Mouse (Mus musculus): ENCODE data around the gene Strbp. TPM values are rescaled to one million over a fixed set of nuclear protein-coding genes. Genes with fewer than 3 reads are reported as not detected.

Strbp gene
- polyA plus RNA-seq, 1 experiment from 2014 or later, result 114 TPM

GRCm38 (mm10) chr2:37651086-37651485 is 52.6 kb downstream of the Strbp start:
- Histone ChIP-seq H3K9me3 (replicated peaks; ENCODE audit: control insufficient read depth, low read length) (no peaks in the 10 kb centered on the region), H3K36me3 (ENCODE audit: control insufficient read depth, insufficient read depth, low read length) (no peaks in the 10 kb centered on the region), H3K27me3 (replicated peaks; ENCODE audit: control insufficient read depth, insufficient read depth, low read length) (no peaks in the 10 kb centered on the region), H3K27ac (ENCODE audit: low read depth, low read length) (no peak overlapping the region), H3K4me2 (ENCODE audit: low read length) (no peak overlapping the region), H3K4me1 (ENCODE audit: control insufficient read depth, insufficient read depth, low read length) (no peaks in the 10 kb centered on the region), H3K9ac (ENCODE audit: low read length) (no peak overlapping the region), H3K4me3 (ENCODE audit: low read depth, low read length) (no peak overlapping the region)
- DNase-seq (ENCODE audit: low spot score), result no peak
- WGBS, result 71% methylated on average over 1 of the region's 1 CpGs
- no peak for ATAC-seq

GRCm38 (mm10) chr2:37649590-37649989 is 54.1 kb downstream of the Strbp start:
- Histone ChIP-seq H3K9me3 (replicated peaks; ENCODE audit: control insufficient read depth, low read length) (no peaks in the 10 kb centered on the region), H3K36me3 (ENCODE audit: control insufficient read depth, insufficient read depth, low read length) (no peaks in the 10 kb centered on the region), H3K27me3 (replicated peaks; ENCODE audit: control insufficient read depth, insufficient read depth, low read length) (no peaks in the 10 kb centered on the region), H3K4me1 (ENCODE audit: control insufficient read depth, insufficient read depth, low read length) (no peaks in the 10 kb centered on the region), H3K4me2 (ENCODE audit: low read length) (no peak overlapping the region), H3K27ac (ENCODE audit: low read depth, low read length) (no peak overlapping the region), H3K9ac (ENCODE audit: low read length) (no peak overlapping the region), H3K4me3 (ENCODE audit: low read depth, low read length) (no peak overlapping the region)
- 84% methylated on average over 2 of the region's 2 CpGs for WGBS
- no peak for DNase-seq (ENCODE audit: low spot score)
- ATAC-seq, result no peak

GRCm38 (mm10) chr2:37648966-37649365 is 54.7 kb downstream of the Strbp start:
- Histone ChIP-seq H3K4me3 (ENCODE audit: low read depth, low read length) (no peak overlapping the region), H3K36me3 (ENCODE audit: control insufficient read depth, insufficient read depth, low read length) (no peaks in the 10 kb centered on the region), H3K4me1 (ENCODE audit: control insufficient read depth, insufficient read depth, low read length) (no peaks in the 10 kb centered on the region), H3K9ac (ENCODE audit: low read length) (no peak overlapping the region), H3K27ac (ENCODE audit: low read depth, low read length) (no peak overlapping the region), H3K4me2 (ENCODE audit: low read length) (no peak overlapping the region), H3K9me3 (replicated peaks; ENCODE audit: control insufficient read depth, low read length) (no peaks in the 10 kb centered on the region), H3K27me3 (replicated peaks; ENCODE audit: control insufficient read depth, insufficient read depth, low read length) (no peaks in the 10 kb centered on the region)
- 98% methylated on average over 1 of the region's 1 CpGs for WGBS
- ATAC-seq (no peak), DNase-seq (ENCODE audit: low spot score) (no peak)

GRCm38 (mm10) chr2:37623343-37623742 is 80.3 kb downstream of the Strbp start:
- DNase-seq (ENCODE audit: low spot score) (no peak), ATAC-seq (no peak)
- Histone ChIP-seq H3K9ac (ENCODE audit: low read length) (no peak overlapping the region), H3K4me3 (ENCODE audit: low read depth, low read length) (no peak overlapping the region), H3K27ac (ENCODE audit: low read depth, low read length) (no peak overlapping the region), H3K36me3 (ENCODE audit: control insufficient read depth, insufficient read depth, low read length) (peaks cover 16% of the 10 kb centered on the region), H3K4me1 (ENCODE audit: control insufficient read depth, insufficient read depth, low read length) (no peaks in the 10 kb centered on the region), H3K4me2 (ENCODE audit: low read length) (no peak overlapping the region), H3K9me3 (replicated peaks; ENCODE audit: control insufficient read depth, low read length) (no peaks in the 10 kb centered on the region), H3K27me3 (replicated peaks; ENCODE audit: control insufficient read depth, insufficient read depth, low read length) (no peaks in the 10 kb centered on the region)
- 91% methylated on average over 2 of the region's 2 CpGs for WGBS

- no peak for ATAC-seq
- Histone ChIP-seq H3K9ac (ENCODE audit: low read length) (no peak overlapping the region), H3K4me1 (ENCODE audit: control insufficient read depth, insufficient read depth, low read length) (no peaks in the 10 kb centered on the region), H3K27me3 (replicated peaks; ENCODE audit: control insufficient read depth, insufficient read depth, low read length) (no peaks in the 10 kb centered on the region), H3K4me3 (ENCODE audit: low read depth, low read length) (no peak overlapping the region), H3K4me2 (ENCODE audit: low read length) (no peak overlapping the region), H3K36me3 (ENCODE audit: control insufficient read depth, insufficient read depth, low read length) (peaks cover 23% of the 10 kb centered on the region), H3K9me3 (replicated peaks; ENCODE audit: control insufficient read depth, low read length) (no peaks in the 10 kb centered on the region), H3K27ac (ENCODE audit: low read depth, low read length) (no peak overlapping the region)
- DNase-seq (ENCODE audit: low spot score), result no peak
Measured at GRCm38 (mm10) chr2:37587919-37588318, 115.7 kb downstream of the Strbp start.

GRCm38 (mm10) chr2:37578185-37578584 is 125.5 kb downstream of the Strbp start:
- Histone ChIP-seq H3K27ac (ENCODE audit: low read depth, low read length) (no peak overlapping the region), H3K4me3 (ENCODE audit: low read depth, low read length) (no peak overlapping the region), H3K36me3 (ENCODE audit: control insufficient read depth, insufficient read depth, low read length) (peaks cover 18% of the 10 kb centered on the region), H3K9ac (ENCODE audit: low read length) (no peak overlapping the region), H3K4me2 (ENCODE audit: low read length) (no peak overlapping the region), H3K27me3 (replicated peaks; ENCODE audit: control insufficient read depth, insufficient read depth, low read length) (no peaks in the 10 kb centered on the region), H3K4me1 (ENCODE audit: control insufficient read depth, insufficient read depth, low read length) (no peaks in the 10 kb centered on the region), H3K9me3 (replicated peaks; ENCODE audit: control insufficient read depth, low read length) (no peaks in the 10 kb centered on the region)
- DNase-seq (ENCODE audit: low spot score), result no peak
- ATAC-seq, result no peak
- WGBS, result 91% methylated on average over 2 of the region's 2 CpGs

- Histone ChIP-seq H3K4me1 (ENCODE audit: control insufficient read depth, insufficient read depth, low read length) (no peaks in the 10 kb centered on the region), H3K4me3 (ENCODE audit: low read depth, low read length) (no peak overlapping the region), H3K27me3 (replicated peaks; ENCODE audit: control insufficient read depth, insufficient read depth, low read length) (no peaks in the 10 kb centered on the region), H3K9ac (ENCODE audit: low read length) (no peak overlapping the region), H3K36me3 (ENCODE audit: control insufficient read depth, insufficient read depth, low read length) (peaks cover 25% of the 10 kb centered on the region), H3K27ac (ENCODE audit: low read depth, low read length) (no peak overlapping the region), H3K4me2 (ENCODE audit: low read length) (no peak overlapping the region), H3K9me3 (replicated peaks; ENCODE audit: control insufficient read depth, low read length) (no peaks in the 10 kb centered on the region)
- no peak for DNase-seq (ENCODE audit: low spot score)
- ATAC-seq, result no peak
- WGBS, result 89% methylated on average over 1 of the region's 1 CpGs
Measured at GRCm38 (mm10) chr2:37576661-37577060, 127.0 kb downstream of the Strbp start.

- H3K9me3 ChIP-seq (replicated peaks; ENCODE audit: control insufficient read depth, low read length), result no peaks in the 10 kb centered on the region
- ATAC-seq, result no peak
- no peak overlapping the region for H3K4me2 ChIP-seq (ENCODE audit: low read length)
- H3K36me3 ChIP-seq (ENCODE audit: control insufficient read depth, insufficient read depth, low read length), result peaks cover 40% of the 10 kb centered on the region
- no peaks in the 10 kb centered on the region for H3K27me3 ChIP-seq (replicated peaks; ENCODE audit: control insufficient read depth, insufficient read depth, low read length)
- DNase-seq (ENCODE audit: low spot score), result no peak
- no peak overlapping the region for H3K4me3 ChIP-seq (ENCODE audit: low read depth, low read length)
- WGBS, result 88% methylated on average over 2 of the region's 2 CpGs
- no peak overlapping the region for H3K9ac ChIP-seq (ENCODE audit: low read length)
- H3K4me1 ChIP-seq (ENCODE audit: control insufficient read depth, insufficient read depth, low read length), result no peaks in the 10 kb centered on the region
- no peak overlapping the region for H3K27ac ChIP-seq (ENCODE audit: low read depth, low read length)
Measured at GRCm38 (mm10) chr2:37572141-37572540, 131.5 kb downstream of the Strbp start.

GRCm38 (mm10) chr2:37570703-37571102 is 133.0 kb downstream of the Strbp start:
- peaks cover 51% of the 10 kb centered on the region for H3K36me3 ChIP-seq (ENCODE audit: control insufficient read depth, insufficient read depth, low read length)
- WGBS, result 88% methylated on average over 2 of the region's 2 CpGs

More at GRCm38 (mm10) chr2:37570703-37571102, 133.0 kb downstream of the Strbp start:
- ATAC-seq (no peak), DNase-seq (ENCODE audit: low spot score) (no peak)
- Histone ChIP-seq H3K4me3 (ENCODE audit: low read depth, low read length) (no peak overlapping the region), H3K9me3 (replicated peaks; ENCODE audit: control insufficient read depth, low read length) (no peaks in the 10 kb centered on the region), H3K27me3 (replicated peaks; ENCODE audit: control insufficient read depth, insufficient read depth, low read length) (no peaks in the 10 kb centered on the region), H3K4me1 (ENCODE audit: control insufficient read depth, insufficient read depth, low read length) (no peaks in the 10 kb centered on the region), H3K27ac (ENCODE audit: low read depth, low read length) (no peak overlapping the region), H3K4me2 (ENCODE audit: low read length) (no peak overlapping the region), H3K9ac (ENCODE audit: low read length) (no peak overlapping the region)
